Mouse (Mus musculus): Measurements from ENCODE around the gene Ifngr2. TPM values are rescaled to one million over a fixed set of nuclear protein-coding genes. Genes with fewer than 3 reads are reported as not detected.

Gene Ifngr2
- polyA plus RNA-seq, 1 experiment: 43.1 TPM

GRCm38 (mm10) chr16:91553625-91554024 is 6.8 kb downstream of the Ifngr2 start:
- no peak for DNase-seq (ENCODE audit: low read depth)
- no peak for TF ChIP-seq CTCF (IDR thresholded peaks at IDR 0.05; ENCODE audit: borderline replicate concordance, extremely low read depth, insufficient read depth, insufficient read length)
- TF ChIP-seq POLR2A (IDR thresholded peaks at IDR 0.05; ENCODE audit: borderline replicate concordance, extremely low read depth, insufficient read depth, insufficient read length, poor library complexity, severe bottlenecking): no peak

- DNase-seq (ENCODE audit: low read depth): no peak
- no peak for TF ChIP-seq CTCF (IDR thresholded peaks at IDR 0.05; ENCODE audit: borderline replicate concordance, extremely low read depth, insufficient read depth, insufficient read length)
Observed at GRCm38 (mm10) chr16:91555017-91555605, 8.2 kb downstream of the Ifngr2 start.

GRCm38 (mm10) chr16:91556659-91557058 is 9.8 kb downstream of the Ifngr2 start:
- no peak for DNase-seq (ENCODE audit: low read depth)
- no peak for TF ChIP-seq CTCF (IDR thresholded peaks at IDR 0.05; ENCODE audit: borderline replicate concordance, extremely low read depth, insufficient read depth, insufficient read length)
- TF ChIP-seq POLR2A (IDR thresholded peaks at IDR 0.05; ENCODE audit: borderline replicate concordance, extremely low read depth, insufficient read depth, insufficient read length, poor library complexity, severe bottlenecking): no peak

- DNase-seq (ENCODE audit: low read depth): no peak
- no peak for TF ChIP-seq CTCF (IDR thresholded peaks at IDR 0.05; ENCODE audit: borderline replicate concordance, extremely low read depth, insufficient read depth, insufficient read length)
- no peak for TF ChIP-seq POLR2A (IDR thresholded peaks at IDR 0.05; ENCODE audit: borderline replicate concordance, extremely low read depth, insufficient read depth, insufficient read length, poor library complexity, severe bottlenecking)
Observed at GRCm38 (mm10) chr16:91557214-91557613, 10.3 kb downstream of the Ifngr2 start.

- TF ChIP-seq POLR2A (IDR thresholded peaks at IDR 0.05; ENCODE audit: borderline replicate concordance, extremely low read depth, insufficient read depth, insufficient read length, poor library complexity, severe bottlenecking) (no peak), CTCF (IDR thresholded peaks at IDR 0.05; ENCODE audit: borderline replicate concordance, extremely low read depth, insufficient read depth, insufficient read length) (no peak)
- DNase-seq (ENCODE audit: low read depth): peak; percentile 39
Observed at GRCm38 (mm10) chr16:91557693-91558092, 10.8 kb downstream of the Ifngr2 start.

GRCm38 (mm10) chr16:91561099-91561498 is 14.2 kb downstream of the Ifngr2 start:
- peak; percentile 71 for DNase-seq (ENCODE audit: low read depth)
- no peak for TF ChIP-seq POLR2A (IDR thresholded peaks at IDR 0.05; ENCODE audit: borderline replicate concordance, extremely low read depth, insufficient read depth, insufficient read length, poor library complexity, severe bottlenecking)
- TF ChIP-seq CTCF (IDR thresholded peaks at IDR 0.05; ENCODE audit: borderline replicate concordance, extremely low read depth, insufficient read depth, insufficient read length): peak; percentile 49; the same call in 1 of the 2 replicates

- no peak for TF ChIP-seq CTCF (IDR thresholded peaks at IDR 0.05; ENCODE audit: borderline replicate concordance, extremely low read depth, insufficient read depth, insufficient read length)
- TF ChIP-seq POLR2A (IDR thresholded peaks at IDR 0.05; ENCODE audit: borderline replicate concordance, extremely low read depth, insufficient read depth, insufficient read length, poor library complexity, severe bottlenecking): no peak
- DNase-seq (ENCODE audit: low read depth): no peak
Observed at GRCm38 (mm10) chr16:91561541-91562457, 14.9 kb downstream of the Ifngr2 start.

GRCm38 (mm10) chr16:91564580-91565291 is 17.9 kb downstream of the Ifngr2 start:
- TF ChIP-seq POLR2A (IDR thresholded peaks at IDR 0.05; ENCODE audit: borderline replicate concordance, extremely low read depth, insufficient read depth, insufficient read length, poor library complexity, severe bottlenecking): no peak
- TF ChIP-seq CTCF (IDR thresholded peaks at IDR 0.05; ENCODE audit: borderline replicate concordance, extremely low read depth, insufficient read depth, insufficient read length): no peak
- DNase-seq (ENCODE audit: low read depth): no peak

GRCm38 (mm10) chr16:91565292-91565951 is 18.6 kb downstream of the Ifngr2 start:
- no peak for DNase-seq (ENCODE audit: low read depth)
- TF ChIP-seq CTCF (IDR thresholded peaks at IDR 0.05; ENCODE audit: borderline replicate concordance, extremely low read depth, insufficient read depth, insufficient read length) (no peak), POLR2A (IDR thresholded peaks at IDR 0.05; ENCODE audit: borderline replicate concordance, extremely low read depth, insufficient read depth, insufficient read length, poor library complexity, severe bottlenecking) (no peak)

GRCm38 (mm10) chr16:91566002-91566401 is 19.1 kb downstream of the Ifngr2 start:
- TF ChIP-seq POLR2A (IDR thresholded peaks at IDR 0.05; ENCODE audit: borderline replicate concordance, extremely low read depth, insufficient read depth, insufficient read length, poor library complexity, severe bottlenecking): no peak
- TF ChIP-seq CTCF (IDR thresholded peaks at IDR 0.05; ENCODE audit: borderline replicate concordance, extremely low read depth, insufficient read depth, insufficient read length): no peak
- DNase-seq (ENCODE audit: low read depth): no peak

GRCm38 (mm10) chr16:91568960-91569359 is 22.1 kb downstream of the Ifngr2 start:
- TF ChIP-seq CTCF (IDR thresholded peaks at IDR 0.05; ENCODE audit: borderline replicate concordance, extremely low read depth, insufficient read depth, insufficient read length): no peak
- TF ChIP-seq POLR2A (IDR thresholded peaks at IDR 0.05; ENCODE audit: borderline replicate concordance, extremely low read depth, insufficient read depth, insufficient read length, poor library complexity, severe bottlenecking): no peak
- no peak for DNase-seq (ENCODE audit: low read depth)
